Mouse (Mus musculus): ENCODE data around the gene Hpf1. TPM values are rescaled to one million over a fixed set of nuclear protein-coding genes. Genes with fewer than 3 reads are reported as not detected.

Gene Hpf1
- polyA plus RNA-seq (2012; fragmentation: generic; extraction: Trizol): 10 to 100 TPM; 17.2 to 36.2 TPM

GRCm38 (mm10) chr8:60889843-60890519 lies at the start of gene Hpf1:
Gene Hpf1 (plus strand): TSS chr8:60890418.

Other genes starting within 250 kb of the Hpf1 start
- gene Clcn3, start 92.9 kb downstream of the Hpf1 start, polyA plus RNA-seq (2012; fragmentation: generic; extraction: Trizol): 1 to 10 TPM in 1 of 2 experiments, under 1 TPM in 1; 0.16 to 1.0 TPM
- 1 to 10 TPM in 1 of 2 experiments, under 1 TPM in 1; 0.13 to 1.3 TPM for gene Nek1, start 102.8 kb downstream of the Hpf1 start, polyA plus RNA-seq (2012; fragmentation: generic; extraction: Trizol)

All from C3H10T1/2 (cell line).